Mouse (Mus musculus): ENCODE data around the gene Unc93a2.
"Not testable (repeated sequence)": the region's sequence is repeated elsewhere in the genome, so short reads cannot be mapped to it uniquely, and the experiment has no call there.

Unc93a2 gene

DNA sequence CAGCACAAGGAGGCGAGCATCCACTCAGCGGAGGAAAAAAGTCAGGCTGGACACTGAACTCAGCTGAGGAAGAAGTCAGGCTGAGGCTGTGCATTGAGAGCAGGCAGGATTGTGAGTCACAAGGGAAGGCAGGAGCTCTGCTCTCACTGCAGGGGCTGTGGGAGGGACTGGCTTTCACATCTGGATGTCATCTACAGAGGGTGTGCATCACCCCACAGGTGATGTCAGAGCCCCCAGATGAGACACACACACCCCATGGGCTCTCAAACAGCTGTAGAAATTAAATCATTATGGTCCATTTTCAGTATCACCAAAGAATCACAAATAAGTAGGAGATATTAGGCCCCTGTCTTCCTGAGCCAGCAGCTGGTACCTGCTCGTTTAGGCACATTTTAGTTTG lies at the start of gene Unc93a2:
Gene Unc93a2 (minus strand): TSS at position 101 of the 400 bp plus-strand sequence.
- DNase-seq, result not testable (repeated sequence)

DNA sequence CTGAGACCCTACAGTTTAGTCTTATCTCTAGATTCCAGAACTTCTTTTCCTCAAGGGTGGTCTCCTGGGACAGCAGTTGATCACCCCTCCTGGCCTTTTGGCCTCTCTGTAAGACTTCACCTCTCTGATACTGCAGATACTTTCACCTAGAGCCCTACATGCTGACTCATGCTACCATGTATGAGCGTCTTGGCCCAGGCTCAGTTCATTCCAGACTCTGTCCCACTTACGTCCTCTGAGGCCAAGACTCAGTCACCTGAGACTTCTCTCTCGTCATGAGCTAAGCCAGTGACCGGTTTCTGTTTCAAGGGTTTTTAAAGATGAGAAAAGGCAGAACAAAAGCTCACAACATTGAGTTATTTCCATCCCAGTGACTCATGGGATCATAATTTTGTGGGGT lies 48.9 kb upstream of the Unc93a2 start:
- DNase-seq, result not testable (repeated sequence)

DNA sequence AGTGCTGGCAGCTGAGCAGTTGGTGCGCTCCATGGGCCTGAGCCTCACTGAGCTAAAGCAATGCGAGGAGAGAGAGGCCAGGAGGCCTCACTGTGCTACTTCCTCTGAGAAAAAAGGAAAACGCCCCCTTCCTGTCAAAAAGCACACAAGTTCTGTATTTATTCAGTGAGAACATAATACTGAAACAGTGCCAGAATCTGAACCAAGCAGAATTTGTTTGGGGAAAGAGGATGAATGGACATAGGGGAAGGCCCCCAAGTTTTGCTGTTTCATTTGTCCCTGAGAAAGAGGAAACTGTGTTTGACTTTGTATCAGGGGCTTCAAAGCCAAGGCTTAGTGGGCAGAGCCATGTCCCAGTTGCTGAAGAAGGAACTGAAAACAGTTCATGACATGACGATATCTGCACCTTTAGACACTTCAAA lies 45.0 kb upstream of the Unc93a2 start:
- not testable (repeated sequence) for DNase-seq

DNA sequence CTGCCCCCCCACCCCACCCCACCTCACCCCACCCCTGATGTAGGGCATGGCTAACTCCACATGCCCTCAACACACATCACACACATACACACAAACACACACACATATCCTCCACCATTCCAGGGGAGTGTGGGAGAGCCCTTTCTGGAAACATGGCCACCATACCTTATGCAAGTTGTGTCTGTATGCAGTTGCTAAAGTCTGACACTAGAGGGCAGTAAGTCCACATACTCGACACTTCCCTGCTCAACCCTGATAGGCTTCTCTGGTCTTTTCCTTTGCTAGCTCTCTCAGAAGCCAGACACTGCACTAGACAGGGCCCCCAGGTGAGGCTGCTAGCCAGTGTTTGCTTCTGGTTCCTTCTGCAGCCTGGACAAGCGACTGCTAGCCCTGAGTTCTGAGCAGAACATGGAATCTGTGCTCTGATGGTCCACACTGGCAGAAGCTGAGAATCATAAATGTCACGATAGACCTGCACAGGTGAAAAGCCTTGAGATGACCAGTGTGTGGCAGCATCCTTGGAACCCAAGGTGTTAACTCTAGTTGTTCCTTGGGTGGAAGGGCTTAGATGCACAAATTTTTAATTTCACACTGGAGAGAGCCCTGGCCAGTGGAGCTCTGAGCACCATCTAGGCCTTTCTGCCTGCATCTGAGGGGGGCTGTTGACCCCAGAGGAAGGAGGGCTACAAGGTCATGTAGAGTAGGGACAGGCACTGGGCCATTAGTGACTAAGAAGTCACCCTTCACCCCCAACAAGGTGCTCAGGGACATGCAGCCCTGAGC lies 35.1 kb upstream of the Unc93a2 start:
- DNase-seq, result not testable (repeated sequence)

DNA sequence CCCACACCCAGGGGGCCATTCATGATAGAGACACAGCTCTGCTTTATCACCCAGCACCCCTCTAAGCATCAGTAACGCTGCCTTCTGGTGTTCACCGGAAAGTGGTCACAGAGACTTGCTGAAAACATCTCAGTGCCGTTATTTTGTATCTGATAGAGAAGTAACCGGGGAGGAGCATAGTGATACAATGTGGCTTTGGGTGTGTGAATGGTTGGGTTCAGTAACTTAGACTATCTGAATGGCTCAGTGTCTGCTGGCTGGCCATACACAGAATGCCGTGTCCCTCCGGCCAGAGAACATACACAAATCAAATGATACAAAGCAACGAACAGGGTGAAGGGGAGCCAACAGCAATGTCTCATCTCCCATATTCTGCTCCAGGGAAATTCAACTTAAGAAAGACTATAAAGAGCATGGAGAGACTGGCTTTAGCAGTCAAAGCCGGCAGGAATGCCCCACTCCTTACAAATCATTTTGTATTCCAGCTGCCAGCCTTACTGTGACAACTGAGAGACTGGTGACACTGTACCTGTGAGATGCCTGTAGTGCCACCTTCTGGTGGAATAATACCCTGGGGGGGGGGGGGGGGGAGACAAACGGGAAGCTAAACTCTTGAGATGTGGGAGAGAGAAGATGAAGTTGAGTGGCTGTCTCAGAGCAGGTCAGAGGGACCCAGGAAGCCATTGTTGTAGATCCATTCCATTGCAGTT lies 29.5 kb upstream of the Unc93a2 start:
- not testable (repeated sequence) for DNase-seq

DNA sequence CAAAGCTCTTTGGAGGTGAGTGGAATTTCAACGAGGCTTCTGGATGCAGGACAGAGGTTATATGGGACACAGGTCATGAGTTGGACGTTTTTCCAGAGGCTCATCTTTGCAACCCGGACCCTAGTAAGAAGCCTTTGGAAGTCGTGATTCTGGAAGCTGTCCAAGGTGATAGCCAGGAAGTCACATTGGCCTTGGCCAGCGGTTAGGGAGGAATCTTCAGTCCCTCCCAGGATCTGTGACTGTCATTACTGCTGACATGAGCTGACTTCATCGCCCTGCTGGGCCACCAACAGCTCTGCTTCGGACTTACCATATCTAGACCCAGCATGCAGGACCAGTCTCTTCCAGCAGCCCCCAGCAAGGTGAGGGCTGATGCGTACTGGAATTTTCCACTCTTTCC lies 28.1 kb upstream of the Unc93a2 start:
- DNase-seq, result not testable (repeated sequence)

DNA sequence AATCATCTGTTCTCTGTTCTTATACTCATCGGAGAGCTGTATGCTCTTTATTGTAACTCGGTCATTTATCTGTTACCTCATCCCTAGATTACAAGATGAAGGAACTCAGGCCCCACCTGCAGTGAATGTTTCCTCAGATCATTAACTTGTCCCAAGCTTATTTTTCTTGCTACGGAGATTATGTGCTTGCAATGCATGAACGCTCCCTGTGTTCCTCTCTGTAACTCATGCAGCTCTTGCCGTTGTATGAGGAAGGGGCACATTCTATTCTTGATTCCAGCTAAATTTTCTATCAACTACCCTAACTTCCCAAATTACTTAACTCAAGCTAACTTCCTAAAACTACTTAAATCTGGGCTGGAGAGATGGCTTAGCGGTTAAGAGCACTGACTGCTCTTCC lies 14.5 kb upstream of the Unc93a2 start:
- DNase-seq, result not testable (repeated sequence)

DNA sequence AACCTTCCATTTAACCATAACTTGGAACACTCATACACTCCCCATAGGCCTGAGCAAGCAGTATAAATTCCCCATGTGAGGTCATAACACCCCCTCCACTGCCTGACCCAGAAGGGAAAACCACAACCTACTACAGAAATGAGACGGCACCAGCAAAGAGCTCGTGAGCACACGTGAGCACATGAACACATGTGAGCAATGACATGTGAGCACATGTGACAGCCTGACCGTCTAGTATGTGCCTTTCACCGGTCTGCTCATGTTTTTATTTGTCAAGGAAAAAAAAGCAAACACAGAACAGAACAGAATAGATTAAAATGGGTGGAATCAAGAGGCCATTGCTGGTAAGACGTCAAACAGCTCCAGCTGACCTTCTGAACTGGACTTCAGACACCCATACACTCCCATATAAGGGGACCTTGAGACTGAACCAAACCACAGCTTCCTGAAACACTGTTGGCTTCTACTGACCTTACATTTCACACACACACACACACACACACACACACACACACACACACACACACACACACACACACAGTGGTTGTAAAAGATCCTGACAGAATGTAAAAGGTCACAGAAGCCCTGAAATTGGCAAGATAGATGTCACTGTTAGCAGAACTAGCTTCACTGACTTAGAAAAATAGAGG lies 13.1 kb upstream of the Unc93a2 start:
- not testable (repeated sequence) for DNase-seq

DNA sequence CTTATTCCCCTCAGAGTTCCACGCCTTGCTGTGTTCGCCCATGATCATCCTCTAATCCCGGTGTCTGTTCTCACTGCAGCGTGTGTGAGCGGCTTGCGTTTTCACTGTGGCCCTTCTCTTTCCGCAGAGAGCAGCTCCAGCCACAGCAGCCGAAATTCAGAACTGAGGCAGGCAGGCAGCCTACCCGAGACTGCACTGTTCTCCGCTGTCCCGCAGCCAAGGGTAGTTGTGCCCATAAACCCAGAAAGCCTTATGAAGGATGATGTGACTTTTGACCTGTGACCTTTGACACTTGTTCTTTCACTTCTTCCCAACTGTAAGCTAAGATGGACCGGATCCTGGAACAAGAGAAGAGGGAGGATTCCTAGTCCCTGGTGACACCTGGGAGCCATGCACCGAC lies 11.8 kb upstream of the Unc93a2 start:
- DNase-seq, result not testable (repeated sequence)

DNA sequence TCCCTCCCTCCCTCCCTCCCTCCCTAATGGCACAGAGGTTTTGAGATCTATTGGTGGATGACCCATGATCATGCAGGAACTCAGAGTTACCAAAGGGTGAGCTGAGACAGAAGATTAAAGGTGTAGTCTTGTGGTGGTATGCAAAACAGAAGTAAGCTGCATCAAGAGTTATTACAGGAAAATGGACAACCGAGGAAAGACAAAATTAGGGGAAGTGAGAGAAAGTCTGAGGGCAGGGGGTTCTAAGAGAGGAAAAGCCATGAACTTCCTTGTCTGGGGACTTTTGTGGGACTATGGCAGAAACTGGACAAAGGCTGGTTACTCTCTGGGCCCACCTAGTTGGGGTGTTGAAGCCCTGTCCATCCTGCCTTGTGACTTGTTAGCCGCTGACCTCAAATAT lies 11.0 kb upstream of the Unc93a2 start:
- DNase-seq, result not testable (repeated sequence)

DNA sequence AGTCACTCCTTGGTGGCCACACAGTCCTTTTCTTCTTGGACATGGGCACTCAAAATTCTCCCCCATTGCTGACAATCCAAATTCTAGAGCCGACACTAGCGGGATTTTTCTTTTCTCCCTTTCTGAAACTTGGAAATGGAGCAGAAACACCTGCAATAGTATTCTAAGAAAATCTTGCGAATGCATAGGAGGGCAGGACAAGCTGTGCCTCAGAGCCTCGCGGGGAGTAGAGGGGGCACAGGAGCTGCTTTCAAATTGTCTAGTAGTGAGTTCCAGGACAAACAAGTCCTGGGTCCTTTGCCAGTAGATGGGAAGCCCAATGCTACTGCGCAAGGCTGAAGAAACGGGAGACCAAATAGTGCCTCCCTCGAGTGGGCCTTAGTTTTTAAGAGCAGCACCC lies 10.4 kb upstream of the Unc93a2 start:
- DNase-seq, result not testable (repeated sequence)

DNA sequence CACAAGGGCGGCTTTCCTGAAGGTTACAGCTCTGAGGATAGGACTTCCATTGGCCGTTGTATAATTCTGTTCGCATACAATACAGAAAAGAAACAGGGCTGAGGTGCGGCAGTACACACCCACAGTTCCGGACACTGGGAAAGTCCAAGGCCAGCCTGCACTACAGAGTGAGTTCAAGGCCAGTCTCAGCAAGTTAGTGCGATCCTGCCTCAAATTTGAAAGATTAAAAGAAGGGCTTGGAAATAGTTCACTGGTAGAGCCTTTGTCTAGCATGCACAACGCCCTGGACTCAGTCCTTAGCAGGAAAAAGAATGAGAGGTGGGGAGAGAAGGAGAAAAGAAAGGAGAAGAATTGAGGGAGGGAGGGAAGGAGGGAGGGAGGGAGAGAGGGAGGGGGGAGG lies 9.9 kb upstream of the Unc93a2 start:
- not testable (repeated sequence) for DNase-seq

DNA sequence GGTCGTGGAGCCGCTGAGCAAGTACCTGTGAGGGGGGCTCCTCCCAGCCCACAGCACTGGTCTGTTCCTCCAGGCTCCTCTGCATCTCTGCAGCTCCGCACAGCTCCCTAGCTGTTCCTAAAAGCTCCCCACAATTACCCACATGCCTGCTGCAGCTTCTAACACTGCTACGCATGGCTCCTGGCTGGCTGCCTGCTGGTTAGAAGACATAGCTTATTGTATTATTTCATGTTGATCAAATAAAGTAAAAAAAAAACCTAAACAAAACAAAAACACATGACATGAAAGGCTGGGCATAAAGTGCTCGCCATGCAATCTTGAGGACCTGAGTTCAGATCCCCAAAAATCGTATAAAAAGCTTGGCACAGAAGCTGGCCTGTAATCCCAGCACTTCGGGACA lies 4.6 kb upstream of the Unc93a2 start:
- not testable (repeated sequence) for DNase-seq

DNA sequence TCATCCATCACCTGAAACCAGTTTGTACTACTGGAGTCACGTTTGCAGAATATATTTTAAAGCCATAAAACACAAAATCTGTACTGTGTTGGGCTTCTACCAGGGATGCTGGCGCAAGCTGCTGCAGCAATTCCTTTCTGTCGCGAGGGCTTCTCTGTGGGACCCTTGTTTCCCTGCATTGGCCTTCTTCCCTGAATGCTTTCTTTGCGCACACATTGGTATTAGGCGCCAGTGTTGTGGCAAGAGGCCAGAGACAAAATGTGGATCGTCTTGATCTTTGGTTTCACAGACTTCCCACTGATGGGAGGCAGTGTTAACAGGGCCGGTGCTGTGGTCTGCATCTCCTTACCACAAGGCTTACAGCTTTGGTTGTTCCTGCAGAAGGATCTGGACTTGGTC lies 3.7 kb upstream of the Unc93a2 start:
- DNase-seq, result not testable (repeated sequence)

DNA sequence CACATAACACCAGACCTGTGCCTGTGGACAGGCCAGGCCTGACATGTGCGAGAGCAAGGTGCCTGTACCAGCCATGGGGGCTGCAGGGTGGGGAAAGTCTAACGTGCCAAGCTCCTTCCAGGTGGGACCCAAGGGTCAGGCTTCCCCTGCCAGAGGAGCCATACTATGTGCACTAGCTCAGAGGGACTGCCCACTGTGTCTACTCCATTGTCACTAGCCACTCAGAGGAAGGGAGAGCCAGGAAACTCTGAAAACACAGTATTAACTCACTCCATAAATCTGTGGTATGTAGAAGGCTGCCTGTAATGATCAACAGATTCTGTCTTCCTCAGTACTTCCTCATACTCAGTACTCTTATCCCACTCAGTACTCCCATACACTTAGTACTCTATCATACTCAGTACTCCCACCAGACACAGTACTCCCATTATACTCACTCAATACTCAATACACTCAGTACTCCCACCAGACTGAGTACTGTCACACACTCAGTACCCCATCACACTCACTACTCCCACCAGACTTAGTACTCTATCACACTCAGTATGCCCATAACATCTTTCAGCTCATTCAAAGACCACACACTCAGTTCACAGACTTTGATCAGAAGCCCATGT lies 3.2 kb upstream of the Unc93a2 start:
- not testable (repeated sequence) for DNase-seq

DNA sequence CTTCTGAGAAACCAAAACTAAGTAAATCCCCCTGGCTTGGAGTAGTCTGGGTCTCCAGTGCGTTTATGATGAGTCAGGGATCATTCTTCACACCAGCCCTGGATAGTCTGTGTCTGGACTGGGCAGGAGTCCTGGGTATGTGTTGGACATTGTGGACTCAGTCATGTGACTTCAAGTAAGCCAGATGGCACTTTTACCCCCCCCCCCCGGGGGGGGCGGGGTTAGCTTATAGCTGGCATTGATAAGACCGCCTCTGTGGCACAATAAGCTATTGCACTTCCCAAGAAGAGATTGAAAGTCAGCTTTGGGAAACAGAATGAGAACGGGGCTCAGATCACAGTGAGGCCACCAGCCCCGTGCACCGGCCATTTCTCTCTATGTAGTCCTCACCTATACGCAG lies 752 bp upstream of the Unc93a2 start:
- DNase-seq, result not testable (repeated sequence)

DNA sequence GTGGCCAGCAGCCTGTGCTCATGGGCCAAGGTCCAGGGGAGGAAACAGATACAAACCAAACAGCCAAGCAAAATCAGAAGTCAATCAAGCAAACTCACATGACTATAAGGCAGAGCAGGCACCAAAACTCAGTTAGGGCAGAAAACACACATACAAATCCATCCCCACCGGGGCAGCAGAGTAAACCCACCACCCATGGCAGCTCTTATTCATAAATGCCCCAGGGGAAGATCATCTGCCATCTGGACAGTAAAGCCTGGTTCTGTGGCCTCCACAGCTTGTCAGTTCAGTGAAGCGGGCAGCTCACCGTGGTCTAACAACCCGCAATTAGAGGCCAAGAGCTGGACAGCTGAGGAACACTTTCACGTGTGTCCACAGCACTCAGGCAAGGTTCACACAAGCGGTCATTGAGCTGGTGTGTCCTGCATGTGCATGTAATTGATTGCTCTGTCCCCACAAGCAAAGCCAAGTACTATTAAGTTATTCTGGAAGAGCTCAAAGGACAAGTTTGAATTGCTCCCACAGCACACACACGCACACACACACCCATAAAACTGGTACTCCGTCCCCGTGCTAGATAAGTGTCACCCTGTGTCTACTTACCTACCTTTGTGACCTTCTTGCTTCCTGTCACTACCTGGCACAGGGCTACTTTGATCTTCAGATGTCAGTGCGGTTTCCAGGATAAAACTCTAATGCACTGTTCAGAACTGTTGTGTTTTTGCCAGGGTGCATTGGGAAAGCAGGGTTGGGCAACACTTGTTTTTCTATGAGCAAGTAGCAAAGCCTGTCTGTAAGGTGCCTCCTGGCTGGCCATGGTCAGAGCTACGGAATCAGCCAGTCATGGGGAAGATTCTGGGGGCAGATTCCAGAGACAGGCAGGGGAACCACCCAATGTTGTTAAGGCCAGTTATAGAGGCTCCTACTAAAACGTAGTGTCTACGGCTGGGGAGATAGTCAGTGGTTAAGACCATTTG lies 1.8 kb downstream of the Unc93a2 start:
- DNase-seq, result not testable (repeated sequence)

DNA sequence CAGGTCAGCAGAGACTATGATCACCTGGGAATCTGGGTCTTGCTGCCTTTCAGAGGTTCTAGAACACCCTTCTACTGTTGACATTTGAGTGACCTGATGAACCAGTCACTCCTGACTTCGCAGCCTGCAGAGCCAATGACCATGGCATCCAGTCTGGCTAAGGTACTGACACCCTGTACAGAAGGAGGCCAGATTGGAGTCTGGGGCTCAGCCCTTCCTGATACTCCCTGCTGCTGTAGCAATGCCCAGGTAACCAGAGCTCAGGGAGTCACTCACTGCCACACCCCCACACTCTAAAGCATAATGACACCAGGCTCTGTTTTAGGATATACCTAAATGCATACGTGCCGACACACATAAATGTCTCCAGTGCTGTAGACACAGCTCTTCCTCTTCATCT lies 2.6 kb downstream of the Unc93a2 start:
- DNase-seq, result not testable (repeated sequence)

DNA sequence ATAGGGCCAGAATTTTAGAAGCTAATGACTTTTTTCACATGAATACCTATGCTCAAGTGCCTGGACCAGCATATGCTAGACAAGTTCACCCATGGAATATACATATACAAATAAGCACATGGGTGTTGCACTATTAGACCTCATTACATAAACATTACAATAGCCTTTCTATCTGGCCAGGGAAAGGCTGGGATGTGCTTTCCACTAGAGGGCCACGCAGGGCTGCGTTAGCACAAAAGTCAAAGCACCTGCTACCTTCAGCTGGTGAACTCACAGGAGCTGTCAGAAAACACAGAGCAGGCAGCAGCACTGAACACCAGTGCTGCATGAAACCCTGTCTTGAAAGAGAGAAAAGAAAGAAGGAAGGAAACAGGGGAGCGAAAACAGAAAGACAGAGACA lies 7.4 kb downstream of the Unc93a2 start:
- not testable (repeated sequence) for DNase-seq

DNA sequence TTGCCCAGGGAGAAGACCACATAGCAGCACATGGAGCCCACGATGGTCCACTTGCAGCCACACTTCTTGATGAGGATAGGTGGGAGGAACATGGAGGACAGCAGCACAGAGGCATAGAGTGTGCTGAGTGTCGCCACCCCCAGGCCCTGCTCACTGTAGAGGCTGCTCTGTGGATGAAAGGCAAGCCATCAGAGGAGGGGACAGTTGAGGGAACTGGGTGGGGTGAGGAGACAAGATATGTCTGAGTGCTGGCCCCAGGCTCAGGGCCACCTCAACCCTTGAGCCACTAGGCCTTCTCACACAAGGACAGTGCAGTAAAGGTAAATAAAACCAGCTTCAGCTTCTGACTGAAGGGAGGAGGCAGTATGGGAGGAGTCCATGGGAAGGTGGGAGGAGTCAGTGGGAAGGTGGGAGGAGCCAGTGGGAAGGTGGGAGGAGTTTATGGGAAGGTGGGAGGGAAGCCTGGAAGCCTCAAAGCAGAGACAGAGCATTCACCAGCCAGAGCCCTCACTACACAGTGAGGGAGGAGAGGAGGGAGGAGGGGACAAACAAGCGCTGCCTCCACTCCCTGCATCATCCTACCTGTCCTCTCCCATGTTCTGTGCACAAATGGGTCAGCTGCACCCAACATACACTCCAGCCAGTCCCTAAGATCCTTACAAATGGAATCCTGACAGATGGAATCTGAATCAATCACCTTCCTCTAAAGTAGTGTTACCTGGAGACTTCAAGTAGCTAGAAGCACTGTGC lies 8.1 kb downstream of the Unc93a2 start:
- DNase-seq, result not testable (repeated sequence)

DNA sequence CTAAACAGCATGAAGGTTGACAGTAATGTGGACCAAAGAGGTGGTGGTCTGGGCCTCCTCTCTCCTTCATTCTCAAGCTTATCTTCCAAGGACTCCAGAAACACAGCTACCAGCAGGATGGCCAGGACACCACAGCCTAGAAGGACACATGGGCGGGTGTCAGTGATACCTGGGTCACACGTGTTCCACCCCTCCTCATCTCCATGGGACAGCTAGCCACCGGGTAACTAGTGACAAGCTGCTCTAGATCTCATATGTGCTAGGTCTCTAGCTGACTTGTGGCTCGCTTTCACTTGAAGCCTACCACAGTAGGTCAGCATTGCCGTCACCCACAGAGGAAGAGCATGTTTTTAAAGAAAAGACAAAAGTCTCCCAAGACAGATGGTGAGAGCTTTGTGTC lies 13.4 kb downstream of the Unc93a2 start, which contains the start of gene Gm49630:
Gene Gm49630 (minus strand): TSS at position 101 of the 400 bp plus-strand sequence.
- not testable (repeated sequence) for DNase-seq

All from cerebellum, adult 18-20 months (tissue).